Mouse (Mus musculus) embryonic facial prominence, embryonic 14.5 days (tissue): ENCODE data around the gene Naa15. TPM values are rescaled to one million over a fixed set of nuclear protein-coding genes. Genes with fewer than 3 reads are reported as not detected.
A peak's percentile ranks its signal among the peaks of the same experiment; 100 is the strongest.
"Not testable (repeated sequence)": the region's sequence is repeated elsewhere in the genome, so short reads cannot be mapped to it uniquely, and the experiment has no call there.

Experiments used
- ATAC-seq: fragments of 200-750 bp; cut with Nextera tagmentation; 2 replicates; pipeline ENCODE4 v1.8.0; 2017; ENCODE audit warnings: low read depth, moderate number of reproducible peaks, moderate TSS enrichment
- DNase-seq: peaks from one replicate; pipeline ENCODE4 v3.0.0-alpha.2; 2015; ENCODE audit warnings: low spot score
- H3K27ac ChIP-seq: fragments of 300-500 bp; sonication (generic); replicated peaks from 2 replicates; pipeline ENCODE4 v1.5.1; 2014; ENCODE audit warnings: low read depth, mild to moderate bottlenecking, low read length, moderate library complexity
- H3K27me3 ChIP-seq: fragments of 300-500 bp; sonication (generic); replicated peaks from 2 replicates; pipeline ENCODE4 v1.6.1; 2014; ENCODE audit warnings: low read length; ENCODE audit not compliant: control insufficient read depth, insufficient read depth
- H3K36me3 ChIP-seq: fragments of 300-500 bp; sonication (generic); 2 replicates; pipeline ENCODE4 v1.6.1; 2014; ENCODE audit warnings: low read length, mixed read lengths; ENCODE audit not compliant: control insufficient read depth, insufficient read depth
- H3K4me1 ChIP-seq: fragments of 300-500 bp; sonication (generic); 2 replicates; pipeline ENCODE4 v1.6.1; 2014; ENCODE audit warnings: antibody characterized with exemption, low read length; ENCODE audit not compliant: control insufficient read depth, insufficient read depth
- H3K4me2 ChIP-seq: fragments of 300-500 bp; sonication (generic); 2 replicates; pipeline ENCODE4 v1.6.1; 2014; ENCODE audit warnings: low read depth, mild to moderate bottlenecking, low read length, moderate library complexity, mixed read lengths
- H3K4me3 ChIP-seq: fragments of 300-500 bp; sonication (generic); 2 replicates; pipeline ENCODE4 v1.5.1; 2014; ENCODE audit warnings: low read depth, mild to moderate bottlenecking, low read length
- H3K9ac ChIP-seq: fragments of 300-500 bp; sonication (generic); 2 replicates; pipeline ENCODE4 v1.6.1; 2014; ENCODE audit warnings: low read depth, mild to moderate bottlenecking, low read length, moderate library complexity, mixed read lengths
- H3K9me3 ChIP-seq: fragments of 300-500 bp; sonication (generic); 2 replicates; pipeline ENCODE4 v1.6.1; 2016; ENCODE audit warnings: low read length; ENCODE audit not compliant: control insufficient read depth
- WGBS: fragments of 180-500 bp; shearing (Covaris S2); extraction: QIAGEN DNeasy Blood & Tissue Kit; methylation state at CpG from one replicate; pipeline ENCODE4 v1.1.7; 2014; 5-methylcytosine and 5-hydroxymethylcytosine counted together
- polyA plus RNA-seq: library from polyadenylated mRNA; unstranded; fragments of >200 nt; fragmentation: Nextera tagmentation; extraction: Ambion mirVana; gene quantifications from 2 replicates; pipeline ENCODE4 v1.2.1, GENCODE M21; 2014

Gene Naa15
- polyA plus RNA-seq, 1 experiment from 2014 or later, result 34.8 TPM

- no peaks in the 10 kb centered on the region for H3K9me3 ChIP-seq
- ATAC-seq (no peak), DNase-seq (no peak)
- no peak overlapping the region for H3K27ac ChIP-seq
- H3K4me1 ChIP-seq, result 0 out of 2 replicates have a peak, but pooled peaks cover 3% of the 10 kb centered on the region
- no peaks in the 10 kb centered on the region for H3K36me3 ChIP-seq
- WGBS, result 3% methylated on average over 13 of the region's 13 CpGs
- H3K4me3 ChIP-seq, result peak overlapping the region; percentile 18; the same call in 1 of the 2 replicates
- peak overlapping the region; percentile 28; the same call in 1 of the 2 replicates for H3K9ac ChIP-seq
- no peaks in the 10 kb centered on the region for H3K27me3 ChIP-seq
- H3K4me2 ChIP-seq, result peak overlapping the region; percentile 51
Observed at GRCm38 (mm10) chr3:51388904-51389303, 26.0 kb upstream of the Naa15 start.

DNA sequence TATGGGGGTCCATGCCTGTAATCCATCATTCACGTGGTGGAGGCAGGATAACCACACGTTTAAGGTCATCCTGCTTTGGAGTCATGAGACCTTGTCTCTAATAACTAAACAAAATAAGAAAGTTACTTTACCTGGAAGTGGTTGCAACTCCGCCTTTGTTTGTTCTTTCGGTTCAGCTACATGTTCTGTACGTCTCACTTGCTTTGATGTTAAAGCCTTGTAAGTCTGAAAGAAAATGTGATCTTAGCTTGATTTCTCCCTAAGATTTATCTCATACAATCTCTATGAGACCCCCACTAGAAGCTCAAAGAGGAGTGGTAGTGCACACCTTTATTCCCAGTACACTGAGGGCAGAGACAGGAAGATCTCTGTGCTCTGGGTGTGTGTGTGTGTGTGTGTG, 23.9 kb upstream of the Naa15 start:
- no peak for ATAC-seq
- no peak overlapping the region for H3K4me2 ChIP-seq
- no peak overlapping the region for H3K27ac ChIP-seq
- no peaks in the 10 kb centered on the region for H3K9me3 ChIP-seq
- H3K9ac ChIP-seq, result no peak overlapping the region
- no peak overlapping the region for H3K4me3 ChIP-seq
- peaks cover 9% of the 10 kb centered on the region for H3K27me3 ChIP-seq
- peaks cover 3% of the 10 kb centered on the region; the same call in 1 of the 2 replicates for H3K4me1 ChIP-seq
- 82% methylated on average over 5 of the region's 5 CpGs for WGBS
- DNase-seq, result no peak
- H3K36me3 ChIP-seq, result no peaks in the 10 kb centered on the region

DNA sequence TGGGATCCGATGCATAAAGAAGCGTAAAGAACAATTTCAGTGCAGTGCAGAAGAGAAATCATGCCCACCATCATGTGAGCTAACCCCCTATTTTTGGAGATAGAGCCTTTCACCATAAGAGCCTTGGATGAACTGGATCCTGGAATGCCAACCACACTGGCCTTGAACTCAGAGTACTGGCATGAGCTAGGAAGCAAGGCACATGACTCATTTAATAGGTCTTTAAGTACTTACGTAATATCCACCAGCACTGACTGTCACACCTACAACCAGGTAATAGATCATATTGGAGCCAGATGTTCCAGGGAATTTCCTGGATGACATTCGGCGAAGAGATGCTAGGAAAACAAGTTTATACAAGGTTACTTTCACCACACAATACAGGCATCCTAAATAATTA, 23.4 kb upstream of the Naa15 start:
- no peak overlapping the region for H3K27ac ChIP-seq
- peaks cover 9% of the 10 kb centered on the region for H3K27me3 ChIP-seq
- no peak for ATAC-seq
- no peak overlapping the region for H3K9ac ChIP-seq
- no peaks in the 10 kb centered on the region for H3K36me3 ChIP-seq
- no peaks in the 10 kb centered on the region for H3K9me3 ChIP-seq
- WGBS, result 84% methylated on average over 5 of the region's 5 CpGs
- no peak for DNase-seq
- H3K4me3 ChIP-seq, result no peak overlapping the region
- peaks cover 3% of the 10 kb centered on the region; the same call in 1 of the 2 replicates for H3K4me1 ChIP-seq
- H3K4me2 ChIP-seq, result no peak overlapping the region

DNA sequence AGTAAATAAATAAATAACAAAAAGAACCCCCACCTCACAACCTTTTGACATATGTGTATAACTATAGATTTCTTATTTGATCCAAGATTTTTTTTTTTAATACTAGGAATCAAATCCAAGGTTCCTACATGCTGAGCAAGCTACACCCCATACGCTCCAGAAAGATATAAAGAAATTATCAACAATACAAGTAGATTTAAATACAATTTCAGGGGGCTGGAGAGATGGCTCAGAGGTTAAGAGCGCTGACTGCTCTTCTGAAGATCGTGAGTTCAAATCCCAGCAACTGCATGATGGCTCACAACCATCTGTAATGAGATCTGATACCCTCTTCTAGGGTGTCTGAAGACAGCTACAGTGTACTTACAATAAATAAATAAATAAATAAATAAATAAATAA, 21.9 kb upstream of the Naa15 start:
- DNase-seq, H3K9ac ChIP-seq, H3K36me3 ChIP-seq, H3K4me3 ChIP-seq, H3K9me3 ChIP-seq, H3K27me3 ChIP-seq, H3K4me1 ChIP-seq, H3K4me2 ChIP-seq, ATAC-seq, H3K27ac ChIP-seq: not testable (repeated sequence)
- WGBS, result 94% methylated on average over 3 of the region's 3 CpGs

GRCm38 (mm10) chr3:51393651-51394050, 21.3 kb upstream of the Naa15 start:
- WGBS, result 90% methylated on average over 2 of the region's 2 CpGs
- ATAC-seq, result no peak

GRCm38 (mm10) chr3:51394881-51395280, 20.1 kb upstream of the Naa15 start:
- H3K4me1 ChIP-seq, result no peaks in the 10 kb centered on the region; the same call in 1 of the 2 replicates
- ATAC-seq (no peak), DNase-seq (no peak)
- 63% methylated on average over 3 of the region's 3 CpGs for WGBS
- no peak overlapping the region for H3K9ac ChIP-seq
- H3K4me3 ChIP-seq, result no peak overlapping the region
- no peak overlapping the region for H3K4me2 ChIP-seq
- no peaks in the 10 kb centered on the region for H3K36me3 ChIP-seq
- no peaks in the 10 kb centered on the region for H3K9me3 ChIP-seq
- H3K27me3 ChIP-seq, result peaks cover 9% of the 10 kb centered on the region
- H3K27ac ChIP-seq, result no peak overlapping the region

More at GRCm38 (mm10) chr3:51393651-51394050, 21.3 kb upstream of the Naa15 start:
- Histone ChIP-seq H3K27me3 (peaks cover 9% of the 10 kb centered on the region), H3K27ac (no peak overlapping the region), H3K4me3 (no peak overlapping the region), H3K4me2 (no peak overlapping the region), H3K36me3 (no peaks in the 10 kb centered on the region), H3K9me3 (no peaks in the 10 kb centered on the region), H3K9ac (no peak overlapping the region), H3K4me1 (no peaks in the 10 kb centered on the region; the same call in 1 of the 2 replicates)
- no peak for DNase-seq

DNA sequence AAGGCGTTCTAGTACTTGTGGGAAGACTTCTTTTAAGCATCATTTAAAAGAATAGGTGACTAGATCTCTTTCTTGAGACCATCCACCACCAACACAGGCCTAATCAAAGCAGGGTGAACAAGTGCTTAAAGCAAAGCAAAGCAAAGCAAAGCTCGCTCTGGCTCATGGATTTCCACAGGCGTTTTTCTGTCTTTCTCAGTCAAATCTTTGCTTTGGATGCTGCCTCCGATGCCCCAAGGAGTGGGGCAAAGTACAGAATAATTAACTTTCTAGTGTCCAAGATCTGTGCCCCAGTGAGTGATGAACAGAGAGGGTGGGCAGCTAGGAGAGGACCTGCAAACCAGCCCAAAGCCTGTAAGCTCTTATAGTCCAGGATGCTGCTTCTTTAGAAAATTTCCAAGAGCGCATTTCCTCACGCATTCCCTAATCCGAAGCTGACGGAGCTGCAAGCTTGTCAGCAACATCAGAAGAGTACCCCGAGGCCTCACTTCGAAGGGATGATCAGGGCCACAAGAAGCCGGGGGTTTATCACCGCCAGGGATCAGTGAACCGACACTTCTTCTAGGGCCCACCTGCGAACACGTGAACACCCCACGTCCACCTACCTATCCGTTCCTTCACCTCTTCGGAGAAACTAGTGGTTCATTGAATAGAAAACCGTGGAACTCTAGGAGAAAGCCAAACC, 19.3 kb upstream of the Naa15 start:
- Histone ChIP-seq H3K4me1 (no peaks in the 10 kb centered on the region; the same call in 1 of the 2 replicates), H3K4me2 (peak overlapping the region; percentile 72), H3K9ac (no peak overlapping the region), H3K27ac (no peak overlapping the region), H3K4me3 (peak overlapping the region; percentile 52), H3K27me3 (peaks cover 9% of the 10 kb centered on the region), H3K36me3 (no peaks in the 10 kb centered on the region), H3K9me3 (no peaks in the 10 kb centered on the region)
- DNase-seq (no peak), ATAC-seq (no peak)
- WGBS, result 27% methylated on average over 19 of the region's 19 CpGs

- Histone ChIP-seq H3K9ac (peak within 1 kb of the TSS; percentile 60), H3K4me1 (no peaks in the 10 kb centered on the region; the same call in 1 of the 2 replicates), H3K9me3 (no peaks in the 10 kb centered on the region), H3K4me2 (peak within 1 kb of the TSS; percentile 72), H3K4me3 (peak within 1 kb of the TSS; percentile 52), H3K27me3 (peaks cover 9% of the 10 kb centered on the region), H3K36me3 (no peaks in the 10 kb centered on the region), H3K27ac (no peak within 1 kb of the TSS)
- WGBS, result 2% methylated on average over 33 of the region's 41 CpGs
- peak; percentile 84 for ATAC-seq
- DNase-seq, result peak; percentile 86
Observed at GRCm38 (mm10) chr3:51396219-51397068, 18.5 kb upstream of the Naa15 start, which contains the start of gene Mgarp. Gene Mgarp (minus strand): TSS chr3:51396738.
